Mouse (Mus musculus): ENCODE data around the gene Olfr1330. TPM values are rescaled to one million over a fixed set of nuclear protein-coding genes. Genes with fewer than 3 reads are reported as not detected.

Gene Olfr1330
- polyA plus RNA-seq, 1 experiment from 2014 or later, result not detected

Other genes starting within 250 kb of the Olfr1330 start
- not detected in 2 replicates for gene Olfr62, start 229.6 kb upstream of the Olfr1330 start, polyA plus RNA-seq (2014; fragmentation: Nextera tagmentation; extraction: Ambion mirVana)
- gene Olfr1342, start 195.8 kb upstream of the Olfr1330 start, polyA plus RNA-seq (2014; fragmentation: Nextera tagmentation; extraction: Ambion mirVana), result not detected in 2 replicates
- gene Olfr1341, start 185.1 kb upstream of the Olfr1330 start, polyA plus RNA-seq (2014; fragmentation: Nextera tagmentation; extraction: Ambion mirVana), result not detected in 2 replicates
- gene Olfr1340, start 168.5 kb upstream of the Olfr1330 start, polyA plus RNA-seq (2014; fragmentation: Nextera tagmentation; extraction: Ambion mirVana), result not detected in 2 replicates
- not detected in 2 replicates for gene Olfr1339, start 156.4 kb upstream of the Olfr1330 start, polyA plus RNA-seq (2014; fragmentation: Nextera tagmentation; extraction: Ambion mirVana)
- gene Olfr1338, start 129.9 kb upstream of the Olfr1330 start, polyA plus RNA-seq (2014; fragmentation: Nextera tagmentation; extraction: Ambion mirVana), result not detected in 2 replicates
- not detected in 2 replicates for gene Olfr1337, start 106.0 kb upstream of the Olfr1330 start, polyA plus RNA-seq (2014; fragmentation: Nextera tagmentation; extraction: Ambion mirVana)
- not detected in 2 replicates for gene Olfr1335, start 78.7 kb upstream of the Olfr1330 start, polyA plus RNA-seq (2014; fragmentation: Nextera tagmentation; extraction: Ambion mirVana)
- gene Olfr1333, start 52.3 kb upstream of the Olfr1330 start, polyA plus RNA-seq (2014; fragmentation: Nextera tagmentation; extraction: Ambion mirVana), result not detected in 2 replicates
- gene Olfr1331, start 23.9 kb upstream of the Olfr1330 start, polyA plus RNA-seq (2014; fragmentation: Nextera tagmentation; extraction: Ambion mirVana), result not detected in 2 replicates
- gene Olfr1329, start 28.9 kb downstream of the Olfr1330 start, polyA plus RNA-seq (2014; fragmentation: Nextera tagmentation; extraction: Ambion mirVana), result not detected in 2 replicates
- 0.04 TPM in 1 of 2 replicates, not detected in the other for gene Olfr1328, start 50.0 kb downstream of the Olfr1330 start, polyA plus RNA-seq (2014; fragmentation: Nextera tagmentation; extraction: Ambion mirVana)
- not detected in 2 replicates for gene Lao1, start 73.0 kb downstream of the Olfr1330 start, polyA plus RNA-seq (2014; fragmentation: Nextera tagmentation; extraction: Ambion mirVana)
- 426 and 446 TPM in 2 replicates for gene Slc2a1, start 220.1 kb downstream of the Olfr1330 start, polyA plus RNA-seq (2014; fragmentation: Nextera tagmentation; extraction: Ambion mirVana)

Data from heart, embryonic 11.5 days (tissue).